Mouse (Mus musculus): ENCODE results near the gene 6330403K07Rik.

6330403K07Rik gene

DNA sequence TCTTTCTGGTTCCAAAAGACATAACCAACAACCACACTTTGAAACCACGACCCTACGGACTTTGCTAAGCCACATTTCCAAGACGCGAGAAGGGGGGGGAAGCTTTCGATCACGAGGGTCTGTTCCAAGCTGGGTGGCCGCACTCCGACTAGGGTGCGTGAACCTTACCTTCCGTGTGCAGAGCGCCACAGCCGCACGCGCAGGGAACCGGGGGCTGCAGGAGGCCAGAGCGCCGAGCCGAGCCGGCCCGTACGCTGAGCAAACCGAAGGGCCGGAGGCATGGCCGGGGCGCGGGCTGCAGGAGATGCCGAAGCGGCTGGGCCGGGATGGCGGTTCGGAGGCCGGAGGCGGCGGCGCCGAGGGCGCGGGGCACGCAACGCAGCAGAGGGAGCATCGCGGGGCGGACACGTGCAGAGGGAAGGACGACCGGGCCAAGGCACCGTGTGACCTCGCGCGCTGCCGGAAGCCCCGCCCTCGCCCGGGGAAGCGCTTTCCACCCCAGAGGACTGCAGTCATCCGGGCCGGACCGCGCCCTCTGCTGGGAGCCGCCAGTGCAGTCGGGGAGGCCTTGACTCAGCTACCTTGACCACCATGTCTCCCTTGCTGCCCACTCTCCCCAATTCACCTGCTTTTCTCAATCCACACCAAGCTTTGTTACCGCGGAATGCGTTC is 50.6 kb downstream of the 6330403K07Rik start, which contains the start of gene C1qbp:
TSS of gene C1qbp (minus strand) at position 470 of the 672 bp plus-strand sequence.
- peak; percentile 91 for DNase-seq (ENCODE audit: low read depth, low spot score)

DNA sequence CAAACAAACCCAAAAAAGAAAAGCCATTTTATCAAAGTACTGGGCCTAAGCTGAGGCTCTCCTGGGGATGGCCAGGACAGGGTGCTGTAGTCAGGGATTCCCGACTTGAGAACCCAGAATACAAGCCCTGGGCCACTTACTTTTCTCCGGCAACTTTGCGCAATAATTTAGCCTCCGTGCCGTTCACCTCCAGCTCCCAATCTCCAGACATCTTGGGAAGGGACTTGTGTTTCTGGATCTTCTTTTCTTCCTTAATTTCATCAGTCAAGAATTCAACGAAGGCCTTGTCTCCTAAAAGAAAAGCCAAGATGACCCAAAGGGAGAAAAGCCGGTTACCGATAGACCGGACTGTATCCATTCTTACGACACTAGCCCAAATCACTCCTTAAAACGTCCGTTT is 51.3 kb downstream of the 6330403K07Rik start:
- no peak for DNase-seq (ENCODE audit: low read depth, low spot score)

Data from R1 (cell line).